Mouse (Mus musculus): ENCODE measurements at regions not wholly inside any gene's neighbourhood (a gene's known extent, or its start where the extent isn't known, plus 50 kb on each side); places are given as distances from the start of the nearest gene placed in this dataset.
A peak's percentile ranks its signal among the peaks of the same experiment; 100 is the strongest.

DNA sequence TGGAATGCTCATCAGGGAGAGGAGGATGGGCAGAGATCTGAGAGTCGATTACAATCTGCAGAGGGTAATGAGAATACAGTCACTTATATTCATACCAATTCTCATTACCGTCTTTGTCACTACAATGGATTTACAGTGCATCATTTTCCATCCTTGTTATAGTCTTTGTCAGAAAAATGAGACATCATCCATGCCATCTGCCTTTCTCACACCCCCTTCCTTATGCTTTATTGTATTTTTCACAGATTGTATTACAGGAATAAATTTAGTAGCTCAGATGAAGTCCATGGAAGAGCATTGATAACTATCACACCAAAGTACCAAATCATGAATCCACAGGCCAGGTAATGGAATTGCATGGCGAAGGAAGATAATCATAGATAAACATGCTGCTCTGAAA is 779.5 kb downstream of the Cenpc1 start:
- no peak for DNase-seq
- Histone ChIP-seq H3K4me1 (ENCODE audit: control insufficient read depth, insufficient read depth, low read length) (no peaks in the 10 kb centered on the region), H3K27ac (ENCODE audit: insufficient read depth, low read length) (no peak overlapping the region), H3K4me3 (replicated peaks; ENCODE audit: insufficient read depth, low read depth, low read length) (no peak overlapping the region), H3K27me3 (ENCODE audit: control insufficient read depth, insufficient read depth, low read length) (no peaks in the 10 kb centered on the region)
- TF ChIP-seq POLR2A (IDR thresholded peaks at IDR 0.05; ENCODE audit: borderline replicate concordance, insufficient read depth, low read length) (no peak), CTCF (IDR thresholded peaks at IDR 0.05; ENCODE audit: borderline replicate concordance, insufficient read depth, low read depth, low read length) (no peak)
- 63% methylated on average over 3 of the region's 3 CpGs for WGBS

DNA sequence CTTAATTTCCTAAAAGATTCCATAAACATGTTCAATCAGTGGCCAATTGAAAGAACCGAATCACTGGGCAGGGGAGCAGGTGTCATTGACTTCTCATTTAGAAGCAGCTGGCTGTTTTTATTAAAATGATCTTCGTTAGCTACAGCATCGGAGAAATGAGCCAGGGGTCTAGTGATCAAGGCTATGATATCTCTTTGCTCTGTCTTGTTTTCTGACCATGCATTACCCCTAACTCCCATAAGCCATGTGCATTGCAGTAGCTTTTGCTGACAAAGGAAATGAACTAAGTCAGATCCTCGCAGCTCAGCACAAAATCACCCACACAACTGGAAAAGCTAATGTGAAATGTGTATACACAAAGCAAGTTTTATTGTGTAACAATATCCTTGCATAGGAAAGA is 816.9 kb downstream of the Cenpc1 start:
- no peak overlapping the region for H3K4me3 ChIP-seq (replicated peaks; ENCODE audit: insufficient read depth, low read depth, low read length)
- H3K27me3 ChIP-seq (ENCODE audit: control insufficient read depth, insufficient read depth, low read length) = no peaks in the 10 kb centered on the region
- no peak for DNase-seq
- TF ChIP-seq CTCF (IDR thresholded peaks at IDR 0.05; ENCODE audit: borderline replicate concordance, insufficient read depth, low read depth, low read length) = no peak
- no peak for TF ChIP-seq POLR2A (IDR thresholded peaks at IDR 0.05; ENCODE audit: borderline replicate concordance, insufficient read depth, low read length)
- no peaks in the 10 kb centered on the region for H3K4me1 ChIP-seq (ENCODE audit: control insufficient read depth, insufficient read depth, low read length)
- H3K27ac ChIP-seq (ENCODE audit: insufficient read depth, low read length) = no peak overlapping the region
- 30% methylated on average over 4 of the region's 4 CpGs for WGBS

DNA sequence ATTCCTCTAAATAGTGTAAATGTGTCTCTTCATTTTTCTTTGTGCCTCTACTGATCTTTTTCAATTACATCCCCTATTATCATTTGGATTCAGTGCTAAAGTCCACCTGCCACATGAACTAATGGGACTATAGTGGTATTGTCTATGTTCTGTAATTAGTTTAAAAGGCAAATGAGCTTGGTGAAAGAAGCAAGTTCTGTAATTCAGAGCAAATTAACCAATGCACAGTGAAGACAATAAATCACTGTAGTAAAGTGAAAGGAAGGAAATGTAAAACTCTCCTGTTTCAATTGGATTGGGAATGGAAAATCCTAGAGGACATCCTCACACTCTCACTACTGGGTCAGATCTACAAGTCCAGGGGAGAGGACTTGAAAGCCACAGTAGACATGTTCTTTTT is 823.2 kb upstream of the Epha5 start:
- Histone ChIP-seq H3K27ac (ENCODE audit: insufficient read depth, low read length) (no peak overlapping the region), H3K4me3 (replicated peaks; ENCODE audit: insufficient read depth, low read depth, low read length) (no peak overlapping the region), H3K4me1 (ENCODE audit: control insufficient read depth, insufficient read depth, low read length) (peaks cover 5% of the 10 kb centered on the region), H3K27me3 (ENCODE audit: control insufficient read depth, insufficient read depth, low read length) (no peaks in the 10 kb centered on the region)
- TF ChIP-seq CTCF (IDR thresholded peaks at IDR 0.05; ENCODE audit: borderline replicate concordance, insufficient read depth, low read depth, low read length) (no peak), POLR2A (IDR thresholded peaks at IDR 0.05; ENCODE audit: borderline replicate concordance, insufficient read depth, low read length) (no peak)
- DNase-seq = no peak

DNA sequence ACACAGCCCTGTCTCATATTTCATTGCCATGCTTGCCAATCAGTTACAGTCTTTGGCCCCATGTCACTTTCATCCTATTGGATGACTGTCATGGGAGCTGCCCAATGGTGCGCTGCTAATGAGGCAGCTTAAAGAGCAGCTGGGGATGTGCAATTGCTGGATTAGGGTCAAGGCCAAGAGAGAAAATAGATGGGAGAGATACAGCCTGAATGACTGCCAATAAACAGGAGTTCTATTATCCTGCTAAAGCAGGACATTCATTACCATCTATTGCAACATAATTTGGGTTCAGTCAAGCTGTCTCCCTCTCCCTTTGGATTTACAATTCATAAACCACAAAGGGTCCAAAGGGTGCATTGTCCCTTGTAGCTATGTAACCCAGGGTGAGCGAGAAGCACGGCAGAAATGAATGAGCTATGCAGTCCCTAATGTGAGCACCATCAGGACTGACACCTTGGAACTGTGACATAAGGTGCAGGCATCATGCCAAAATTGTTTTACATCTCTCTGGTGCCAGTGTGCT is 822.4 kb upstream of the Epha5 start:
- Histone ChIP-seq H3K4me3 (replicated peaks; ENCODE audit: insufficient read depth, low read depth, low read length) (no peak overlapping the region), H3K4me1 (ENCODE audit: control insufficient read depth, insufficient read depth, low read length) (peaks cover 5% of the 10 kb centered on the region), H3K27ac (ENCODE audit: insufficient read depth, low read length) (no peak overlapping the region), H3K27me3 (ENCODE audit: control insufficient read depth, insufficient read depth, low read length) (no peaks in the 10 kb centered on the region)
- TF ChIP-seq CTCF (IDR thresholded peaks at IDR 0.05; ENCODE audit: borderline replicate concordance, insufficient read depth, low read depth, low read length) = no peak
- no peak for TF ChIP-seq POLR2A (IDR thresholded peaks at IDR 0.05; ENCODE audit: borderline replicate concordance, insufficient read depth, low read length)
- 19% methylated on average over 3 of the region's 3 CpGs for WGBS
- DNase-seq = peak in 1 of 2 experiments; percentile 7

All from cerebellum, adult 2 months (tissue).